Mouse (Mus musculus) c-Kit-positive CD71-positive TER-119-negative erythroid progenitor cells, embryonic 14.5 days (primary cell): Measurements from ENCODE around the gene Vps26b.

Experiments
- DNase-seq: peaks from one replicate; pipeline ENCODE4 v3.0.0-alpha.2; 2013; ENCODE audit warnings: low read depth

Gene Vps26b

DNA sequence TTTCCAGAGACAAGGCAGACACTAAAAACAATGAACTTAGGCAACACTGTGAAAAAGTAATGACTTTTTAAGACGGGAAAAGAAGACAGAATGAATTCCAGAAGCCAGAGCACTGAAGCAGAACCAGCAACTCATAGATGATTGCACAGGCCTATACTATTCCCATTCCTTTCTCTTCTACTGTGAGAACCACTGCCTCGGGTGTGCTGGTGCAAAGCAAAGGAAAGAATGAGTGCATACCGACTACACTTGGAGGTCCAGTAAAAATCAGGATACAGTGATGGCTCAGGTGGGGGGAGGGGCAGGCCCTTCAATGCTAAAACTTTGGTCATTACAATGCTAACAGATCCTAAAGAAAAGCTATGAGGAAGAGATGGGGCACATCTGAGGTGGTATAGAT is 36.0 kb downstream of the Vps26b start:
- DNase-seq: no peak

GRCm38 (mm10) chr9:26993118-26993517 is 36.7 kb downstream of the Vps26b start:
- no peak for DNase-seq

- DNase-seq: no peak
These were observed 39.7 kb downstream of the Vps26b start for GRCm38 (mm10) chr9:26990181-26990580.

GRCm38 (mm10) chr9:26985668-26986277 is 44.1 kb downstream of the Vps26b start:
- DNase-seq: no peak

DNA sequence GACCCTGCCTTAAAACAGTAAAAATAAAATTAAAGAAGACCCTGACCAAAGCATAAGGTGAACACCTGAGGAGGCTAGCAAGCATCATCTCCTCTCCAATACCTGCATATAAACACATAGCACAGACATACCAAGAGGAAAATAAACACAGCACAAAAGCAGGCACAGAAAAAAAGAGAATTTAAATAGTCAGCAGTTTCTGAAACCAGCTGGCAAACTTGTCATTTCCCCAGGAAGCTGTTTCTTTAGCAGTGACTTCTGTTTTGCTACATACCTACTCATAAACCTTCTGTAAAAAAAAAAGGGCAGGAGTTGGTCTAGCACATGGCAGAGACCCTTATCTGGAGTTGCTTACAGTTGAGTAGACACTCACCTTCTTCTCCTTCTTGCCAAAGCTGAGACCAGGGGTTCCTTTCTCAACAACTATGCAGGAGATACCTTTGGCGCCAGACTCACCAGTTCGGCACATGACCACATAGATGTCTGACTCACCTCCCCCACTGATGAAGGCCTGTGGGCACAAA is 44.7 kb downstream of the Vps26b start:
- DNase-seq: no peak

GRCm38 (mm10) chr9:26978776-26979175 is 51.1 kb downstream of the Vps26b start:
- no peak for DNase-seq

- DNase-seq: no peak
These were observed 52.1 kb downstream of the Vps26b start for GRCm38 (mm10) chr9:26977754-26978153.
